Mouse (Mus musculus) lung, postnatal 4 days (tissue): ENCODE measurements around the gene Hint1.
A peak's percentile ranks its signal among the peaks of the same experiment; 100 is the strongest.
"Not testable (repeated sequence)": the region's sequence is repeated elsewhere in the genome, so short reads cannot be mapped to it uniquely, and the experiment has no call there.

Source experiments
- DNase-seq, 2 experiments: peaks; one replicate each; pipeline ENCODE4 v3.0.0; 2021

The Hint1 gene

GRCm38 (mm10) chr11:54862621-54863520, 3.3 kb upstream of the Hint1 start:
- DNase-seq, result peak; percentile 39 to 73

GRCm38 (mm10) chr11:54865330-54866085, 675 bp upstream of the Hint1 start:
- DNase-seq, result no peak

GRCm38 (mm10) chr11:54867049-54867385, 834 bp downstream of the Hint1 start:
- no peak for DNase-seq

DNA sequence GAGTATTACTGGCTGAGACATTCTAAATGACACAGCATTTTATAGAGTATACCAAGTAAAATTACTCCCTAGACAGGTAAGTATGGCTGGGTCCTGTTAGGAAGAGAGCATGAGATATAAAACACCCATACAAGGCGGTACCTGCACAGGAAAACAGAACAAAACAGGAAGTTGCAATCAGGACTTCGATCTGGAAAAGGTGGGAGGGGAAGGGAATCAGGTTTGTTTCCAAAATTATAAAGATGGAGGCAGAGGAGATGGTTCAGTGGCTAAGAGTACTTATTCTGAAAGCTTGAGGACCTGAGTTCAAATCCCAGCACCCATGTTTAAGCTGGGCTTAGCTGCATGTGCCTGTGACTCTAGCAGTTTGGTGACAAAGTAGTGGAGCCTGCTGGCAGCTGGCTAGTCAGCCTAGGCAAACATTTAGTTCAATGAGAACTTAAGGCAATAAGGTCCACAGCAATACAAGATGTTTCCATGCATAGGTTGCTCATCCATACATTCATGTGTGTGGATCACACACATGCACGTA, 1.8 kb downstream of the Hint1 start:
- DNase-seq, result no peak

DNA sequence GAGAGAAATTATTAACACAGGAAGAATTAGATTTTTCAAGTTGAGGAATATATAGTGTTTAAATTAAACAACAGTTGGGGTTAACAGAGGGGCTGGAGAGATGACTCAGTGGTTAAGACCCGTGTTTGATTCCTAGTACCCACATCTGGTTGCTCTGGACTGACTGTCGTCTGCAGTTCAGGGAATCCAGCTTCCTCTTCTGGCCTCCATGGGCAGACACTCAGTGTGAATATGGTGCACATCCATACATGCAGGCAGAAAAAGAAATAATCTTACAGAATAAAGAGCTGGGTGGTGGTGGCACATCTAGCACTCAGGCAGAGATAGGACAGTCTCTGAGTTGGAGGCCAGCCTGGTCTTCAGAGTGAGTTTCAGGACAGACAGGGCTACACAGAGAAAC, 2.3 kb downstream of the Hint1 start:
- no peak for DNase-seq

GRCm38 (mm10) chr11:54869318-54869717, 3.1 kb downstream of the Hint1 start:
- DNase-seq, result no peak

- DNase-seq, result no peak
Observed at GRCm38 (mm10) chr11:54871831-54872537, 5.8 kb downstream of the Hint1 start.

DNA sequence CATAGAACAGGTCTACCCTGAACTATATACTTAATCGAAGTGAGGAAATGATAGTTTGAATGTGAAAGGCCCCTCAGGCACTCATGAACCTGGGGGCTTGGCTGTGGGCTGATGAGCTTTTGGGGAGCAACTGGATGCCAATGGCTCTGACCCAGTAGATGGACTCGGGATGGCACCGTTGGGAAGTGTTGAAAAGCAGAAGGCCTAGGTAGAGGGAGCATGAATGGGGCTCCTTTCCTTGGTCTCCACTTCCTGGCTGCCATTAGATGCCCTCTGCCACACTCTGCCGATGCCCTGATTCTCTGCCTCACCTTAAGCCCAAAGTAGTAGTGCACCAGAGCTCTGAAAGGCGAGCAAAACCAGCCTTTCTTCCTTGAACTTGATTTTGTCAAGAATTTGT, 9.8 kb downstream of the Hint1 start:
- no peak for DNase-seq

GRCm38 (mm10) chr11:54878893-54879292, 12.7 kb downstream of the Hint1 start:
- no peak for DNase-seq

- DNase-seq, result peak; percentile 40 to 70
Observed at GRCm38 (mm10) chr11:54879434-54879833, 13.3 kb downstream of the Hint1 start.

- DNase-seq, result no peak
Observed at GRCm38 (mm10) chr11:54879922-54880321, 13.7 kb downstream of the Hint1 start.

DNA sequence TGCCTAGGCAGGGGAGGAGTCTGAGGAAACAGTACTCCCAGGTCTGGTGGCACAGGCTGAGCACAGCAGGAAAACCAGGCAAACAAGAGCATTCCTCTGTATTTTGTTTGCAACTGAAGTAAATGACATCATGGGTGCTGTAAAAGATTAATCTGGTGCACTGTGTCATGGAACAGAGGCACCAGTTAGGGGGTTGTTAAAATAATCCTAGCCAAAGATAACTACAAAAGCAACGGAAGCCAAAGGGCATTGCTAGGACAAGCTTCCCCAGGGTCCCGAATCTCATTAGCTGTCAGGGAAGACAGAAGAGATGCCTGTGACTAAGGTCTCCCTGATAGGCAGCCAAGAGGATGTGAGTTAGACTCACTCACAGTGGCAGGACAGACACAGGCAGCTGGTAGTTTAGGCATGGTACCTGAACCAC, 14.9 kb downstream of the Hint1 start:
- DNase-seq, result no peak

DNA sequence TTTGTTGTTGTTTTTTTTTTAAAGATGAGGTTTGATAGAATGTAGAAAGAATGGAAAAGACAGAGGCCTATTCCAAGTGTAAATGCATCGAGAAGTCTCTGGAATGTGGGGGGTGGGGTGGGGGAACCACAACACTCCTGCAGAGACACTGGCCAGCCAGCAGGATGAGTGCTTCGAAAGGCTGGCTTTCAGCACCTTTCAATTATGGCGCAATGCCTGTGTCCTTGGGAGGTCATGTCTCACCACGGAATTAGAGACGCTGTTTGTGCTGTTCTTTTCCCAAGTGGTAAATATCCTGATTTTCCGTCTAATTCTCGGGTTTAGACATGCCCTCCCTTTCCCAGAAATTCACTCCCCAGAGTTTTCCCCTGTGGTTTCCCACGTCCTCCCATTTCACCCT, 16.5 kb downstream of the Hint1 start:
- peak; percentile 48 to 60 for DNase-seq

GRCm38 (mm10) chr11:54884197-54884828, 18.1 kb downstream of the Hint1 start:
- no peak for DNase-seq

DNA sequence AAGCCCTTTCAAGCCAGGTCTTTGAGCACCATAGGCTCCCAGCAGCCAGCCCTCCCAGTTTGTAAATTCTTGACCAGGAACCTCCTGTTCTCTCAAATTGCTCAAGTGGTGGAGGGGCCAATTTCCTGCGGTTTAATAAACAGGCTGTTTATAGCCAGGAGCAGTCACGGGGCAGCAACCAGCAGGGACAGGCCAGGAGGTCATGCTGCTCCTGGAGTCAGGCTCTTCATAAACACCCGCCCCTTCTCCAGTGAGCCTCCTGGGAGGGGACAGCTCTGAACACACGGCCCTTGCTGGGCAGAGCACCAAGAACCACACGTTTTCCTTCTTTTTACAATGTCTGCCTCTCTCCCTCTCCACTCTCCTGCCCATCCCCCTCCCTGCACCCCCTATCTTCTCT, 18.8 kb downstream of the Hint1 start:
- peak; percentile 68 to 88 for DNase-seq

GRCm38 (mm10) chr11:54885406-54885805, 19.2 kb downstream of the Hint1 start:
- DNase-seq, result no peak

- DNase-seq, result no peak
Observed at GRCm38 (mm10) chr11:54887927-54888326, 21.7 kb downstream of the Hint1 start.

DNA sequence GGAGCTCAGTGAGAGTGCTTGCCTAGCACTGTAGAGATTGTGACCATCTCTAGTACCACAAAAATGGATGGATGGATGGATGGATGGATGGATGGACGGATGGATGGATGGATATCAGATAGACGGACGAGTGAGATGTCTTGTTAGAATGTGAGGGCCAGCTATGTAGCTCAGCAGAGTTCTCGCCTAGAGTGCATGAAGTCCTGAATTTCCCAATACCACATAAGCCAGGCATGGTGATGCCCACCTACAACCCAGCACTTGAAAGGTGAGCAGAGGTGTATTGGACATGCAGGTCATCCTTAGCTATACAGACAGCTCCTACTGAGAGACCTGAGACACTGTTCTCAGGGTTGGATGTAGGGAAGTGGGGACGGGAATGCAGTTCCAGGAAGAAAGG, 25.2 kb downstream of the Hint1 start:
- no peak for DNase-seq

DNA sequence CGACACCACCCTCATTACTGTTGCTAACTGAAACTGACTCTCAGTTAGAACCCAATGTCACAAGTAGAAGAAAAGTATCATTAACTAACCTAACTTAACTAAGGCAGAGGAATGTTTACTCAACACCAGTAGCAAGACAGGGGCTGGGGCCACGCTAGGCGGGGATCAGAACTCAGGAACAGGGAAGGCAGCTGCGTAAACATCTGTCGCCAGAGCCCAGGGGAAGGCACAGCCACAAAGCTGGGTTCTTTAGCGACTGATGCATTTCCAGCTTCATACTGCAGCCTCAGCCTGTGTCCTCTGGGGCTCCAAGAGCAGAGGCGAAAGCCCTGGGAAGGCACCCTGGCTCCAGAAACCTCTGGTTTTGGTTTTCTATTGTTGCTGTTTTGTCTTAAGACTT, 25.9 kb downstream of the Hint1 start:
- DNase-seq, result no peak

- no peak for DNase-seq
Observed at GRCm38 (mm10) chr11:54894589-54894988, 28.4 kb downstream of the Hint1 start.

DNA sequence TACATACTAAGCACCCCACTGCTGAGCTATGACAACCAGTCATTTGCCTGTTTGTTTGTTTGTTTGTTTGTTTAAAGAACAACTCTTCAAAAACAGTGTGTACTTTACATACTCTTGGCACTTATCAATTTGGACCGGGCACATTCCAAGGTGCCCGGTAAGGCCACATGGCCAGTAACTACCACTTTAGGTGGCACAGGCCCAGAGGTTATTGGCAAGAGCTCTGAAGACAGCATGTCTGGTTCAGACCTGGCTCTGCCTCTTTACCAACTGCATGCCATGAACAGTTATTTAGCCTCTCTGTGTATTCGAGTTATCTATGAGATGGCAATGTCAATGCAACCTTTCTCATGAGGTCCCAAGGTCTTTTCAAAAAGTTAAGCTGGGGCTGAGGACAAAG, 30.5 kb downstream of the Hint1 start:
- not testable (repeated sequence) for DNase-seq

DNA sequence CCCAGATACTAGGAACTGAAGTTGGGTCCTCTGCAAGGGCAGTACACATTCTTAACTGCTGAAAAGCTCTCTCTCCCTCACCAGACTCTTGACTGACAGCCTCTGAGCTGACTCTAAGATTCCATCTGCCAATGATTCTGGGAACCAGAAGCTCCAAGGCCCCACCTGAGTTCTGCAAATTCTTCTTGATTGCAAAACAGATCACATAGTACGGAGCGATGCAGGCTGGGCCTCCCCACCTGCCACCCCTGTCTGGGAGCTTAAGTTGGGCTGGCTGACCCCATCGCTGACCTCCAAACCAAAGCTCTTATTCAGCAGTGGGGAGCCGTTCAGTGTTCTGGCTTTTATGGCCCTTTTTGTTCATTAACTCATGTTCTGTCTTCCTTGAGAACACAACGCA, 31.3 kb downstream of the Hint1 start:
- DNase-seq, result no peak

DNA sequence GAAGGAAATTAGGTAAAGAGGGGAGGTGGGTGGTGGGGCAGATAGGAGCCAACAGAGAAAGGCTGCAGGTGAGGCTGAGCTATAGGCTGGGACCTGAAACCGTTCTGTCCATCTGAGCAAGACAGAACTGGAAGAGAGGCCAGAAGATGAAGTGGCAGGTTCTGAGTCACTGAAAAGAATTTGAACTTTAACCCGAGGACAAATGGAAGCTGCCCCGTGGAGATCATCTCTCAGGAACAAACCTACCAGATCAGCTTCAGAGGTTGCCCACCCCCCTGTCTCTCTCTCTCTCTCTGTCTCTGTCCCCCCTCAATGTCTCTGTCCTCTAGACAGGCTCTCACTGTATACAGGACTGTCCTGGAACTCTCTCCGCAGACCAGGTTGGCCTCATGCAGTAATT, 33.5 kb downstream of the Hint1 start:
- DNase-seq, result no peak
